Mouse (Mus musculus) forebrain, embryonic 14.5 days (tissue): Measurements from ENCODE around the gene Tmem127. TPM values are rescaled to one million over a fixed set of nuclear protein-coding genes. Genes with fewer than 3 reads are reported as not detected.

Experiments used
- polyA plus RNA-seq: library from polyadenylated mRNA; unstranded; fragments of >200 nt; fragmentation: Nextera tagmentation; extraction: Ambion mirVana; gene quantifications from 2 replicates; pipeline ENCODE4 v1.2.1, GENCODE M21; 2014

The Tmem127 gene
- polyA plus RNA-seq, 1 experiment from 2014 or later, result 24.4 TPM

Other genes starting within 250 kb of the Tmem127 start
- gene Ap4e1, start 239.2 kb upstream of the Tmem127 start, polyA plus RNA-seq, result 5.5 and 9.1 TPM in 2 replicates
- gene Blvra, start 177.2 kb upstream of the Tmem127 start, polyA plus RNA-seq, result 30.8 and 32.2 TPM in 2 replicates
- gene Ncaph, start 114.0 kb upstream of the Tmem127 start, polyA plus RNA-seq, result 45.2 and 52.8 TPM in 2 replicates
- gene Itpripl1, start 104.5 kb upstream of the Tmem127 start, polyA plus RNA-seq, result 10.4 and 11.4 TPM in 2 replicates
- gene 1810024B03Rik, start 39.6 kb upstream of the Tmem127 start, polyA plus RNA-seq, result 1.5 and 1.9 TPM in 2 replicates
- gene Snrnp200, start 39.5 kb upstream of the Tmem127 start, polyA plus RNA-seq, result 68.1 and 68.4 TPM in 2 replicates
- 64.3 and 67.7 TPM in 2 replicates for gene Ciao1, start 92 bp upstream of the Tmem127 start, polyA plus RNA-seq
- 102 and 109 TPM in 2 replicates for gene Stard7, start 22.3 kb downstream of the Tmem127 start, polyA plus RNA-seq
- 5.6 and 7.4 TPM in 2 replicates for gene Dusp2, start 88.3 kb downstream of the Tmem127 start, polyA plus RNA-seq
- gene Astl, start 90.7 kb downstream of the Tmem127 start, polyA plus RNA-seq, result not detected in 2 replicates
- gene Adra2b, start 115.3 kb downstream of the Tmem127 start, polyA plus RNA-seq, result 0.36 and 0.43 TPM in 2 replicates
- 0.21 TPM in 1 of 2 replicates, not detected in the other for gene Gpat2, start 177.3 kb downstream of the Tmem127 start, polyA plus RNA-seq
- gene Fahd2a, start 196.7 kb downstream of the Tmem127 start, polyA plus RNA-seq, result 32.1 and 32.8 TPM in 2 replicates